Mouse (Mus musculus): Measurements from ENCODE around the gene Rasal2.
"Not testable (repeated sequence)": the region's sequence is repeated elsewhere in the genome, so short reads cannot be mapped to it uniquely, and the experiment has no call there.

Gene Rasal2

DNA sequence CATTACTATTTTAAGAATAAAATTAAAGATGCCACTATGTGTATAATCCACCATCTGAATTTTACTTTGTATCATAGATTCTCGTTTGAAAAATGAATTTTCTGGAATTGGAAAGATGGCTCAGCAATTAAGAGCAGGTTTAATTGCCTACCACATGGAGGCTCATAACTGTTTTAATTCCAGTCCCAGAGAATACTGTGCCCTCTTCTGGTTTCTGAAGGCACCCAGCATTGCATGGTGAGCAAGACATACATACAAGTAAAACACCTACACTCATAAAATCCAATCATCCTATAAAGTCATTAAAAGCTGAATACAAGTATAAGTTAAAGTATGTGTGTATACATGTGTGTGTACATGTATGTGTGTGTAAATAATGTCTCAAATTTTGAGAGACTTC is 165.6 kb downstream of the Rasal2 start:
- in situ Hi-C loops (cut with MboI, MseI) = no loop called here

DNA sequence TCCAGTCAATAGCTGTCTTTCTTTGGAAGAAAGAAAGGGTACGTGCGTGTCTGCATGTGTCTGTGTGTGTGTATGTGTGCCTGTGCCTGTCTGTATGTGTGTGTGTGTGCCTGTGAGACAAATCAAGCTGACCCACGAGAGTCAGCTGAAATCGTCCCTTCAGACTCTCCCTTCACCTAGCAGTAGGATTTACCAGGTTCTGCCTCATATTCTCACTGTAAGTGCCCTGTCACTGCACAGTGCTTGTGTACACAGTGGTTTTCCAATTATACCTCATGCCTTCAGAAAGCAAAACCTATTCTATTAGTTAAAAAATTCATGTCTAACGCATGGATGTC is 168.0 kb downstream of the Rasal2 start:
- in situ Hi-C loops (cut with MboI, MseI) = no loop called here

DNA sequence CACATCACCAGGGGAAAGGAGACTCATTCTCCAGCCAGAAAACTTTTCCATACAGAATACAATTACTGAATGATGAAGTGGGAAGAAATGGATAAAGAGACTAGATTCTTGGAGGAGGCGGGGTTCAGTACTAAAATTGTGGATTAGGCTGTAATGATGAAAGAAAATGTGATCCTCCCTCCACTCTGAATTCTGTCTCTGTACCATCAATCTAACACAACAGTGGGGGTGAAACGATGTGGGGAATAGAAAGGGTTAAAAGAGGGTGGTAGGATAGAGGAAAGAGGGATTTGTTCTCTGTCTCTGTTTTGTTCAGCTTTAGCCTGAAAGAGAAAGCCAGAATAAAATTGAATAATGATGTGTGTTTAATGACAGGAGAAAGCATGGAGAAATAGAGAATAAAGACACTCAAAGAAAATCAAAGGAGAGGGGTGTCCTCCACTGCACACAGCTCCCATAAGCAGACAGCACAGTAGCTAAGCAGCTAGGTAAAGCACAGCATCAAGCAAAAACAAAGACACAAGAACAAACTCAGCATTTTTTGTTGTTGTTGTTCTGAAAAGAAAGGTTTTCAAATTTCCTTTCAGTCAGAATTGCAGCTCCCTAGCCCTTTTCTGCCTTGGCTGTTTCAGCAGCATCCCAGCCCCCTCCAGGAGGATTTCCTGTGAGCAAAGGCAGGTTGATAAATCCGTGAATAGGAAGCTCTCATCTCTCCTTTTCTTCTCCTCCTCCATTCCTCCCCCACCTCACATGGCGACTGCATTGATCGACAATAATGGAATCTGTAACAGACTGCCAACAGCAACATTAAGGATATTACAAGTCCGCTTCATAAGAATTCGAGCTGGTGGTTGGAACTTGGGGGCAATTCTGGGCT is 168.6 kb downstream of the Rasal2 start:
- in situ Hi-C loops (cut with MboI, MseI) = no loop called here

DNA sequence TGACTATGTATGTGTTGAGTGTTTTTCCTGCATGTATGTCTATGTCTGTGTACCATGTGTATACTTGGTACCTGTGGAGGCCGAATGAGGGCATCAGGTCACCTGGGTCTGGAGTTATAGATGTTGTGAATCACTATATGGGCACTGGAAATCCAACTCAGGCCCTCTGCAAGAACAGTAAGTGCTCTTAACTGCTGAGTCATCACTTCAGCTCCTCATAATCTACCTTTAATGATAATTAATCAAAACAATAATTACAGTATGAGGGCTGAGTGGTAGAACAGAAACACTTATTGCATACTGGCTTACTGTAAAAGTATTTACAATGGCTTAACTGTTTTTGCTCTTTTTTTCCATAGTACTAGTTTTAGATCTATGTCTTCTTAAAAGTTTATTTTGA is 172.7 kb downstream of the Rasal2 start:
- in situ Hi-C loops (cut with MboI, MseI) = no loop called here

DNA sequence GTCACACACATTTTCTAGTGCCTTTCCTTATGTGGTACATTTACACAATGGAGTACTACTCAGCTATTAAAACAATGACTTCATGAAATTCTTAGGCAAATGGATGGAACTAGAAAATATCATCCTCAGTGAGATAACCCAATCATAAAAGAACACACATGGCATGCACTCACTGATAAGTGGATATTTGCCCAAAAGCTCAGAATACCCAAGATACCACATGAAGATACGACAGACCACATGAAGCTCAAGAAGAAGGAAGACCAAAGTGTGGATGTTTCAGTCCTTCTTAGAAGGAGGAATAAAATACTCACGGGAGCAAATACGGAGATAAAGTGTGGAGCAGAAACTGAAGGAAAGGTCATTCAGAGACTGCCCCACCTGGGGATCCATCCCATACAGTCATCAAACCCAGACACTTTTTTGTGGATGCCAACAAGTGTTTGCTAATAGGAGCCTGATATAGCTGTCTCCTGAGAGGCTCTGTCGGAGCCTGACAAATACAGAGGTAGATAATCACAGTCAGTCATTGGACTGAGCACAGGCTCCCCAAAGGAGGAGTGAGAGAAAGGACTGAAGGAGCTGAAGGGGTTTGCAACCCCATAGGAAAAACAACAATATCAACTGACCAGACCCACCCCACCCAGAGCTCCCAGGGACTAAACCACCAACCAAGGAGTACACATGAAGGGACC is 175.6 kb downstream of the Rasal2 start:
- in situ Hi-C loops (cut with MboI, MseI) = not testable (repeated sequence)

DNA sequence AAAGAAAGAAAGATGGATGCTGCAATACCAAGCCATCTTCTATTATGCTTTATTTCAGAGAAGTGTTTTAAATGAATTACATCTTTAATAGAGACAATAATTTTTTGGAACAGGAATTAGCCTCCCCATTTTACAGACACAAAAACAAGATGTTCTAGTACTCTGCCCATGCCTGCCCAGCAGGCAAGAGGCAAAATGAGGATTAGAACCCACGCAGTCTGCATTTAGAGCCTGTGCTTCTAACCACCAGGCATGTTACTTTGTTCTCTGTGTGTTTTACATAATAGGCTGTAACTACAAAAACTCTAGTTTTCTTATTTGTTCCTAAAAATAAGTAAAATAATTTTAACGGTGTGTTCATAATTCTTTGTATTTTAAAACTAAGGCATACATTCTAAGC is 178.9 kb downstream of the Rasal2 start:
- in situ Hi-C loops (cut with MboI, MseI) = no loop called here

DNA sequence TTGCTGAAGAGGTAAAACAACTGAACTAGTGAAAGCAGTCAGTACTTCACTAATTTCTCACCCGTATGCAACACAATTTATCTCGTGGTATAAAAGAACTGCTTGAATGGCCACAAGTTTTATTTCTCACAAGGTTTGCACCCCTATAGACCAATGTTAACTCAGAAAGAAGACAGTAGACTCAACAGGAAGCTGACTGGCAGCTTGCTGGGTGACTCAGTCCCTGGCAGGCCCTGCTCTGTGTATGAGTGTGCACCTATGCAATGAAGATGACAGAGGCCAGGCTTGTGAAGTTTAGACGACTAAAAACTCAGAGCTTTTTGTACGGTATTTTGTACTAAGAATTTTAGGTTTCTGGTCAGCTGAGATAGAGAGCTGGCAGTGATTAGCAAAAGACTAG is 180.0 kb downstream of the Rasal2 start:
- in situ Hi-C loops (cut with MboI, MseI) = no loop called here

DNA sequence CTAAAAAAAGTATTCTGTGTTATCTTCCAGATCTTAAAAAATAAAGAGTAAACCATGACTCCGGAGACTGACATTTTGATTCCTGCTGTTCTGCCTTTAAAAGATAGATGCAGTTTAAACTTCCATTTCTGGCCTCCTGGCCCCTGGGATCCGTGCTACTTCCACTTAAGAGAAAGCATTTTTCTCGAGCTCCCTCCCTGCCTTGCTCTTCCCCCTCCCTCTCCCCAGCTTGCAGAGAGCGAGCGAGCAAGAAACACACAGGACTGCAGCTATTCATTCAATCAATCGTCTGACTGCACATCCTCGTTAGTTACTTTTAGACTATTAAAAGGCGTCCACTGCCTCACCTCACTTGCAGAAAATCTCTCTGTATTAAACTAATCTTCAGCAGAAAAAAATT is 181.4 kb downstream of the Rasal2 start:
- in situ Hi-C loops (cut with MboI, MseI) = no loop called here

DNA sequence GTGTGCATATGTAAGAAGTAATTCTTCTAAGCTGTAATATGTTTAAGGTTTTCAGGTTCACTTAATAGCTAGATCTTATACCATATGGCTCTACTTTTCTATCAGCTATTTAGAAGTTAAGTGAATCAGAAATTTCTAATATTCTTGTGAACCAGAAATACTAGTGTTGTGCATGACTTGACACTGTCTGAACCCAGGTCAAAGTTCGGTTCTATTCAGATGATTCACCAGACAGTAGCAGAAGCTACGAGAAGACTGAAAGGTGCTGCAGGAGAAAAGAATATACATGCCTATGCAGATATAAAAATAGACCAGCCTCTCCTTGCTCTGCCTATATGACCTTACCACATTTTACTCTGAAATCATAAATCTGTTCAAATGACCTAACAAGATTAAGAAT is 182.0 kb downstream of the Rasal2 start:
- in situ Hi-C loops (cut with MboI, MseI) = no loop called here

DNA sequence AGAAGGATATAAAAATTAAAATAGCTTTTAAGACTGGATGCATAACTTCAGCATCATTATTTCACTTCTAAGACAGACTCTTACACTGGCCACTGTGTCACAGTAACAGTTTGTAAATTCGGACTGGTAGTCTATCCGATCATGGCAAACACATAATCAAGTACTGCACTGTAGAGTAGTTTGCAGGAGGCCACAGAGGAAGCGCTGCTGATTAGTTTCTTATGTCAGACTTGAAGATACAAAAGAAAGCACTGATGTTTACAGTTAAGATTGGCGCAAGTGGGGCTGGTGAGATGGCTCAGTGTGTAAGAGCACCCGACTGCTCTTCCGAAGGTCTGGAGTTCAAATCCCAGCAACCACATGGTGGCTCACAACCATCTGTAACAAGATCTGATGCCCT is 187.4 kb downstream of the Rasal2 start:
- in situ Hi-C loops (cut with MboI, MseI) = loop anchor here (10.0 kb wide), 1 partner anchor 1030 kb away; no protein-coding TSS in a partner anchor

DNA sequence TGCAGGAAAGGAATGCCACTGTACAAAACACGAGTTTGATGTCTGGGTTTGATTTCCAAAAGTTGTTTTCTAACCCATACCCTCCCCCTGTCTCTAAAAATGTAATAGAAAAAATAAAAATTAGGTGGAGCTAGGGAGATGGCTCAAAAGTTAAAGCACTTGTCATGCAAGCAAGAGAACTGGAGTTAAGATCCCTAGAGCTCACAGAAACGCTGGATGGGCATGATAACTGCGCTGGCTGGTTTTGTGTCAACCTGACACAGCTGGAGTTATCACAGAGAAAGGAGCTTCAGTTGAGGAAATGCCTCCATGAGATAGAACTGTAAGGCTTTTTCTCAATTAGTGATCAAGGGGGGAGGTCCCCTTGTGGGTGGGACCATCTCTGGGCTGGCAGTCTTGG is 191.5 kb downstream of the Rasal2 start:
- in situ Hi-C loops (cut with MboI, MseI) = loop anchor here (10.0 kb wide), 1 partner anchor 1034 kb away; no protein-coding TSS in a partner anchor

DNA sequence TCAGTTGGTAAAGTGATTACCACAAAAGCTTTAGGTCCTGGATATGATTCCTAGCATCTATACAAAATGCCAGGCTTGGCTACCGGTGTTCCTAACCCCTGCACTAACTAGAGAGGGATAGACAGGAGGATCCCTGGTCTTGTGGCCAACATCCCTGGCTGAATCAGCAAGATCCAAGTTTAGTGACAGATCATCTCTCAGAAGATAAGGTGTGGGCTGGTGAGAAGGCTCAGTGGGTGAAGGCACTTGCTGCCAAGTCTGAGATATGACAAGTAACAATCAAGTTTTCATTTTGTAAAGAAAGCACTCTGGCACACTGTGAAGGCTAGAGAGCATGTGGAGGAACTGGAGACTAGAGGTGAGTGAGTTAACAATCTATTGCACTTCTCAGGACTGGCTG is 191.9 kb downstream of the Rasal2 start:
- in situ Hi-C loops (cut with MboI, MseI) = loop anchor here (10.0 kb wide), 1 partner anchor 1034 kb away; no protein-coding TSS in a partner anchor

DNA sequence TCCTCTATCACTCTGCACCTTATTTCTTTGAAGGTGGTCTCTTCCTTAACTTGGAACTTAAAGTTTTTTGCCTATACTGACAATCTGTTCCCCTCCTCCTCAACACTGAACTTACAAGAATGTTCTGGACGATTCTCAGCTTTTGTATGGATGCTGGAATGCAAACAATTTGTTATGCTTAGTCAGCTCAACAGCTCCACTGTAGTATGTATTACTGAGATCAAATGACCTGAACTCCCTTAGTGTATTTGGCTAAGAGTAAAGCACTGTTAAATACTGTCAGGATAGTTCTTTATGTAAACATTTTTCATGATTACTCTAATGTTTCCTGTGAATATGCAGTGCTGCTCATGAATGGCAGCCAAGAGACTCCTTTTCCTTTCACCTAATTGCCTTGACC is 203.6 kb downstream of the Rasal2 start:
- in situ Hi-C loops (cut with MboI, MseI) = no loop called here

DNA sequence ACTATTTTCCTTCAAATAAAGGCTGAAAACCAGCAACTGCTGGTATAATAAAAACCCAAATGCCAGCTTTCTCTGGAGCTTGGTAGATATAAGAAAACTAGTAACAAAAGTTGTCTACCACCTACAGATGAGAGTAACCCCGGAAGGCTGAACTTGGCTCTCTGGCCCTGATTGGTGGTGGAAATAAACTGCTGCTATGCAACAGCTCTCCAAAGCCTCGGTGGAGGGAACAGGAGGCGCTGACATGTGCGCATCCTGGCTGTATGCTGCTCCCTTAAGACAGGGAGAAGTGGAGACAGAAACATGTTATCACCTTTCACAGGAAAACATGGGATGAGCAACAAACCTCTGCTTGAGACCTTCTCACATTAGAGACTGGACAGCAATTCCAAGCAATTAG is 206.7 kb downstream of the Rasal2 start:
- in situ Hi-C loops (cut with MboI, MseI) = no loop called here

DNA sequence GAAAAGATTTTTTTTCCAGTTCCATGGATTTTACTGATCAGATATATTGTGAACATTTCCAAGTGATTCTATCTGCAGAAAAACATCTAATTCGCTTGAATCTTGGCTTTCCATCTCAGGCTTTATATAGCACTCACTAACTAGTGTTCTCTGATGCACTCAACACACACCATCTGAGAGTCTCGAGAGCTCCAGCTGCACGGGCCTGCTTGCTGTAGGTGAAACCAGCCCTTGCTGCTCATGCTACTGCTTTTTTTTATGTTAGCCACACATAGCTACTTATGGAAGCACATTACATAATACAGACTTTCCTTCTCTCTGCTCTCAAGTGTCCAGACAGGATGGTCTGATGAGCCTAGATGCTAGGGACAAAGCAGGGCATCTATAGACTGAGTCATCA is 229.4 kb downstream of the Rasal2 start:
- in situ Hi-C loops (cut with MboI, MseI) = no loop called here

DNA sequence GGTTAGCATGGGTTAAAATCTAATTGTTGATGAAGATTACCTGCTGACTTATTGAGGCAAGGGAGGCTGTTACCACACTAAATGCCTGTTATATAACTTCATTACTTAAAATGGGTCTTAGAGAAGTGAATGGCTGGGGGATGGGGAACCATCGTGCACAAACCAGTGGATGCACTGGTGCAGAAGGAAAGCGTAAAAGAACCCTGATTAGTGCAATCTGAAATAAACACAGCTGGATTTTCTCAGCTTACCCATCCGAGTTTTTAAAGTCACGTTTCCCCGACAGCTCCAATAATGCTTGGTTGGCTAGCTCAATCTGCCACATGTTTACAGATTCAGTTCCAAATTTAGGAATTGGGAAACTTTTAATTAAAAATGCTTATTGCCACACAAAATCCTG is 230.0 kb downstream of the Rasal2 start:
- in situ Hi-C loops (cut with MboI, MseI) = no loop called here

DNA sequence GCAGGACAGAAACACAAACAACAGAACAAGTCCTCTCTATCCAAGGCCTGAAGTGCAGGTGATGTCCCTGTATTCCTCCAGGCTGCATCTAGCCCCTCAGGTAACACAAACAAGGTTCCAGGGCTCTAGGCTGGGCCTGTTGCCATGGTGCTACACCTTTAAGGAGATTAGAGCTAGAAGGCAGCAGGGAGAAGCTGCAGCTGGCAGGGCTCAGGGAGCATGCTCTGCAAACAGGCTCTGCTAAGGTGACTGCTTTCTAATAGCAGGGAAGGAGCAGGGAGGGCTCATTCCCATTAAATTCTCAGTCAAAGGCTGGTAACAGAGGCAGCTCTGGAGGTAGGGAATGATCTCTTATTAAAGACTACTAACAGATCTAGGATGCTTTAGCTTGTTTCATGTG is 231.3 kb downstream of the Rasal2 start:
- in situ Hi-C loops (cut with MboI, MseI) = no loop called here

DNA sequence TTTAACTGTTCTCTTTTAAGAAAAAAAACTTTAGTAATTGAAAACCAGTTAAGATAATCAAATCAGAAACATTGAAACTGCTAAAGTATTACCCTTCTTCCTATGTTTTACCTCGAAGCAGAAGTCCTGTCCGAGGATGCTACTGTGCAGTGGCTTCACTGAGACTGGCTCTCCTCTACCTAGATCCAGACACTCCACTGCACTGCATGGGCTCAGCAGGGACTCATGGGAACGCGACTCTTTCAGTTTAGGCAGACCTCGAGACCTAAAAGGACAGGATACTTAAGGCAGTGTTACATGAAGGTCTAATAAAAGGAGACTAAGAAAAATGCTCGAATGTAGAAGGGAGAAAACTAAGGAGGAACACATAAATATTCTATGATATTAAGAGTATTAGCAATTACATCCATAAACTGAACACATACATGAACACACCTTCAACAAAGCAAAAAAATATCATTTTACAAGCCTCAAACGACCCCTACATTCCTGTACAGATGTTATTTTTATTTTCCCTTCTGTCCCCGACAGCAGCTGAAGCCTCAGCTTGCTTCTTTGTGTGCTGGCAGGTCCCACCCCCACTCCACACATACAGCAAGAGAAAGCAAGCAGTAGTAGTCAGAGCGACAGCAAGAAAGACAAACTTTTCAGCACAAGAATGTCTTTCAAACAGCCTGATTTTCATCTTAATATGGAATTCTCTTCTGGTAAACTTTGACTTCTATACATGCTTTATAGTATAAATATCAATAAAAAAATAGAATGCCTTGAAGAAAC is 233.2 kb downstream of the Rasal2 start:
- in situ Hi-C loops (cut with MboI, MseI) = no loop called here

DNA sequence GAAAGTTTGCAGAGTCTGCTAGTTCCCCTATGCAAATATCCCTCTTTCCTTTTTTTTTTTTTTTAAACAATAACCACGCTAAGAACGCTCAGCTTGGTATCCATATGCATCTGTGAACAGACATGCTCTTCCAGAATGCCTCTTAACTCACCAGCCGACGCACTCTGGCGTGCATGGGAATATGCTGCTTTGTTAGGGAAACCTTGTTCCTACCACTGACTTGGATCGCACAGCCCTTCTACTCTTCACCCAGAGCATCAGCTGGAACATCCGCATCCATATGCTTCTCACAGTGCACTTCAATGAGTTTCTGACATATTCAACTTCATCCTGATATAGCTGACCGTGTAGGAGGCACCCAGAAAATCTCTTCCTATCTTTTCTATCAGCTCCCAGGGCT is 243.1 kb downstream of the Rasal2 start:
- in situ Hi-C loops (cut with MboI, MseI) = no loop called here

DNA sequence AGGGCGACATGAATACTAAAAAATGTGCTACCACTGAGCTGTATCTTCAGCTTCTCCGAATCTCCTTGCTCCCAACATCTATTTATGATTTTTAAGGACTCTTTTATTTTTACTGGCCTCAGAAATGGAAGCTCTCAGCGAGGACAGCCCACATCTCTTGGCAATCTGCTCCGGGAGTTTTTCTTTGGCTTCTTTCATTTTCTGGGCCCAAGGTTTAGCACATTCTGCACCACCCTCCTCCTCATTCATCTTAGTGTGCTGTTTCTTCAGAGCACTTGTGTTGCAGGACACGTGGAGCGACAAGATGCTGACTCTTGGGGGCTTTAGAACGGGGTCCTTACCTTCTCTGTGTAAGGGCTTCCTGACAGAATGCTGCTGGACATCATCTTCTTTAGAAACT is 243.5 kb downstream of the Rasal2 start:
- in situ Hi-C loops (cut with MboI, MseI) = no loop called here

DNA sequence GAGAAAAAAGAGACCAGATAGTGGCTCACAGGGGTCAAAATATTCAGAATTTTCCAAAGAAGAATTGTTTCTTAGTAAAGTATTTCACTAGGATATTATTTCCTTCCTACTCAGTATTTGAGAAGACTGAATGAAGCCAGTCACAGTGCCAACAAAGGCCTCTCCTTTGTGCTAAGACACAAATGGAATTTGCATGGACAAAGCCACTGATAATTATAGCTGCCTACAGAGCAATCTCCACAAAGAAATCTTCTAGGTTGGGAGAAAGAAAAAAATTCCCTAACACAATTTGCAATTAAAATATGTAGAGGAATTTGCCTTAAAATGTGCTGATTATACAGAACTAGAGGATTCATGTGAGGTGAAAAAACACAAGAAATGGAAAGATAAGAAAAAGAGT is 258.6 kb downstream of the Rasal2 start:
- in situ Hi-C loops (cut with MboI, MseI) = no loop called here

DNA sequence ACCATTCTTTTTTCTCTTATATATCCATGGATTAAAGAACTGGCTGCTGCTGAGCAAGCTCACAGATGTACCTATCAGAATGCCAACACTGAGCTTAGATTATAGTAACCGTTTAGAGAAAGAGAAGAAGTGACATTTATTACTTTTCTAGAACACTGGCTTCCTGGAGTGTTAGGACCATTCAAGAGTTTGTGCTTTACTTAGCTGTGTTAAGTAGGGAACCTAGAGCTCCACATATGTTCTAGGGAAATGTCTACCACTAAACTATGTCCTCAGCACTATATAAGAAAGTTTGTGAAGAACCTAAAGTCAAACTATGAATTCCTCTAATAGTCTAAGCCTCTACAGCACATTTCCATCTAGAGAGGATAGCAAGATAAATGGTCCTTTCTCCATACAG is 262.3 kb downstream of the Rasal2 start:
- in situ Hi-C loops (cut with MboI, MseI) = no loop called here
